25 mouse cellular contexts compared by ENCODE assay signal in the genomic region with DNA sequence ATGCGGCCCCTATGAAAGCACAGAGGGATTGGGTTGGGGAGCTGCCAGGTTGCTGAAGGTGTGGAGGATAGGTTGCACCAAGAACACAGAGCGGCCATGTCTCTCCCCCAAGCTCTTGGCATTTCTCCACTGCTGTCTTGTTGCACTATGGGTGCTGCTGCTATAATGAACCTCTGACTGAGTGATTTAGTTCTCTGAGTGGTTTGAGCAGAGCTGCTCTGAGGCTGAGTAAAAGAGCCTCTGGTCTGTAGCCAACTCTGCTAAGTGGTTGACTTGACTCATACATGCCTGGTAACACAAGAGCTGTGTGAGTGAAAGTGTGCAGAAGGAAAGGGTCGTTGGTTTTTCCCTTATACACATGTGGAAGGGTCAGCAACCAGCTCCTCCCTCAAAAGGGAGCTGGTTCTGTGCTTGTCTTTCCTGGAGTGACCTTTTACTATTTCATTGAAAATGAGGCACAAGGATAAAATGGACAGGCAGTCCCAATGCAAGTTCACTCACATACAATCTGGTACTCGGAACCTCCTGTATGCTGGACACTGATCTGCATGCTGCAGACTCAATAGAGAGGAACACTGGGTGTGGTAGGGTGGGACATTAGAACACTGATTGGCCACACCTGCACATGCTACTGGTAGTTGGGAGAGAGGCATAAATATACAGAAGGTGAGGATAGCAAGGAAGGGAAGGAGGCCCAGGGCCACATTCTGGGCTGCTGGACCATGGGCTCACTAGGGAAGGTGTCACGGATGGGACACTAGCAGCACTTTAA. TPM values are rescaled to one million over a fixed set of nuclear protein-coding genes. Genes with fewer than 3 reads are reported as not detected.
DNase-seq lines count a peak whose midpoint lies in the region; ATAC-seq and TF ChIP-seq lines count a peak whose summit lies in the region.
"Not testable (repeated sequence)": the region's sequence is repeated elsewhere in the genome, so short reads cannot be mapped to it uniquely, and the experiment has no call there.
"Had no signal": no experiment of that assay in that cellular context is flagged by ENCODE, and none has a peak within 500 bp of the region (broad histone marks: within the 10 kb centered on the region; RNA-seq: fewer than 3 reads in every experiment).

No protein-coding gene starts in this region.

- H3K27me3 ChIP-seq in Patski; heart, postnatal 0 days (ENCODE audit: control insufficient read depth, insufficient read depth, low read length); liver, embryonic 15.5 days; lung, embryonic 16.5 days (ENCODE audit: control insufficient read depth, insufficient read depth, low read depth, low read length): not testable (repeated sequence)

- not testable (repeated sequence) for TF ChIP-seq EP300 in heart, postnatal 0 days (IDR thresholded peaks at IDR 0.05; ENCODE audit: low read depth)

- peak; percentile 55 for DNase-seq in 3134 (ENCODE audit: extremely low read depth, insufficient read length, low spot score)
- DNase-seq in Patski (ENCODE audit: low read depth, low spot score): not testable (repeated sequence)
- DNase-seq in heart, postnatal 0 days (ENCODE audit: low spot score): peak; percentile 19

- not testable (repeated sequence) for H3K4me3 ChIP-seq in bone marrow macrophage, adult 2 months (ENCODE audit: insufficient read depth, low read length); heart, postnatal 0 days (ENCODE audit: low read depth, low read length); lung, embryonic 16.5 days (ENCODE audit: low read length)
- H3K4me3 ChIP-seq in liver, embryonic 15.5 days (replicated peaks): 0 out of 2 replicates have a peak overlapping the region, but pooled peaks have one; percentile 4

- not testable (repeated sequence) for H3K4me2 ChIP-seq in heart, postnatal 0 days (ENCODE audit: low read depth, low read length); lung, embryonic 16.5 days (ENCODE audit: low read depth, low read length)
- H3K4me2 ChIP-seq in liver, embryonic 15.5 days: peak overlapping the region; percentile 45

- H3K27ac ChIP-seq in bone marrow macrophage, adult 2 months (ENCODE audit: insufficient read depth, low read depth, low read length): peak overlapping the region; percentile 22
- not testable (repeated sequence) for H3K27ac ChIP-seq in heart, postnatal 0 days (ENCODE audit: low read depth); liver, embryonic 15.5 days (replicated peaks); lung, embryonic 16.5 days (ENCODE audit: low read length)

- TF ChIP-seq CTCF in Patski (IDR thresholded peaks at IDR 0.05); bone marrow macrophage, adult 2 months (IDR thresholded peaks at IDR 0.05; ENCODE audit: low read depth, low read length); heart, postnatal 0 days (IDR thresholded peaks at IDR 0.05; ENCODE audit: low read depth): not testable (repeated sequence)

- H3K9ac ChIP-seq in heart, postnatal 0 days (replicated peaks; ENCODE audit: low read depth, low read length); liver, embryonic 15.5 days; lung, embryonic 16.5 days (ENCODE audit: low read length): not testable (repeated sequence)

- not testable (repeated sequence) for TF ChIP-seq POLR2A in bone marrow macrophage, adult 2 months (IDR thresholded peaks at IDR 0.05; ENCODE audit: borderline replicate concordance, low read depth, low read length)

- not testable (repeated sequence) for H3K9me3 ChIP-seq in heart, postnatal 0 days (replicated peaks; ENCODE audit: control insufficient read depth, low read length); liver, embryonic 15.5 days (replicated peaks); lung, embryonic 16.5 days (ENCODE audit: control insufficient read depth, low read length)

- WGBS in heart, postnatal 0 days: 57% methylated on average over 4 of the region's 5 CpGs
- 50% methylated on average over 5 of the region's 5 CpGs for WGBS in liver, embryonic 15.5 days (ENCODE audit: insufficient replicate concordance)
- WGBS in lung, embryonic 16.5 days: 63% methylated on average over 4 of the region's 5 CpGs

- H3K36me3 ChIP-seq in heart, postnatal 0 days (replicated peaks; ENCODE audit: control insufficient read depth, insufficient read depth, low read length); liver, embryonic 15.5 days (replicated peaks); lung, embryonic 16.5 days (ENCODE audit: control insufficient read depth, insufficient read depth, low read length): not testable (repeated sequence)

- CTCF ChIA-PET in Patski (lab: Charles Lee): not testable (repeated sequence)

- H3K4me1 ChIP-seq in bone marrow macrophage, adult 2 months (ENCODE audit: control insufficient read depth, insufficient read depth, low read length): peaks cover 58% of the 10 kb centered on the region
- H3K4me1 ChIP-seq in heart, postnatal 0 days (ENCODE audit: control insufficient read depth, insufficient read depth); liver, embryonic 15.5 days (replicated peaks); lung, embryonic 16.5 days (replicated peaks; ENCODE audit: control insufficient read depth, insufficient read depth, low read length): not testable (repeated sequence)

- in situ Hi-C loops in Patski (cut with MboI; ENCODE audit: low pct_unique_long_range_greater_than_20kb): not testable (repeated sequence)

- POLR2A ChIA-PET in Patski (lab: Charles Lee): not testable (repeated sequence)

- ATAC-seq in Patski: peak; percentile 65
- peak; percentile 41; the same call in 1 of the 2 replicates for ATAC-seq in heart, postnatal 0 days (ENCODE audit: insufficient read depth, low read depth)
- not testable (repeated sequence) for ATAC-seq in liver, embryonic 15.5 days (ENCODE audit: insufficient read depth)
- ATAC-seq in lung, embryonic 16.5 days (ENCODE audit: low read depth): peak; percentile 68
- ATAC-seq in megakaryocyte-erythroid progenitor cell, adult 5-6 weeks (replicated peaks; ENCODE audit: low FRiP score, low TSS enrichment, poor library complexity, severe bottlenecking): peak; percentile 35; the same call in 1 of the 2 replicates

RNA-seq across cellular contexts. Expression of gene Ugt1a6b, which starts 0.8 kb away (rescaled TPM):
- 4.2 TPM for polyA plus RNA-seq in Patski (2021)
- 23.8 and 25.2 TPM in 2 replicates for polyA plus RNA-seq in bone marrow macrophage, adult 2 months (2012; ENCODE audit: insufficient read depth, insufficient read length, missing spikeins)
- total RNA-seq in heart, postnatal 0 days (2014; rRNA removed; ENCODE audit: low replicate concordance): 0.19 and 0.27 TPM in 2 replicates
- 0.14 TPM in 1 of 2 replicates, not detected in the other for polyA plus RNA-seq in heart, postnatal 0 days (2015; fragmentation: Nextera tagmentation; extraction: Ambion mirVana)
- polyA plus RNA-seq in liver, embryonic 15.5 days (2015; fragmentation: Nextera tagmentation; extraction: Ambion mirVana): 10.9 and 13.6 TPM in 2 replicates
- 0.43 and 0.94 TPM in 2 replicates for polyA plus RNA-seq in lung, embryonic 16.5 days (2015; fragmentation: Nextera tagmentation; extraction: Ambion mirVana)
- 0.83 and 0.99 TPM in 2 replicates for total RNA-seq in megakaryocyte-erythroid progenitor cell, adult 5-6 weeks (2014; fragmentation: Nextera tagmentation)
- total RNA-seq in megakaryocyte-erythroid progenitor cell, adult 5-6 weeks (2017): not detected in 2 replicates
- polyA plus RNA-seq: embryonic facial prominence, embryonic 11.5 days; heart, embryonic 11.5 days; heart, embryonic 15.5 days; hindbrain, embryonic 10.5 days had no signal

RNA-seq across cellular contexts. Expression of gene Ugt1a7c, which starts 9.0 kb away (rescaled TPM):
- polyA plus RNA-seq in Patski (2021): 46.3 TPM
- 130 and 184 TPM in 2 replicates for polyA plus RNA-seq in bone marrow macrophage, adult 2 months (2012; ENCODE audit: insufficient read depth, insufficient read length, missing spikeins)
- total RNA-seq in heart, postnatal 0 days (2014; rRNA removed; ENCODE audit: low replicate concordance): 0.73 and 0.99 TPM in 2 replicates
- polyA plus RNA-seq in heart, postnatal 0 days (2015; fragmentation: Nextera tagmentation; extraction: Ambion mirVana): 1.8 and 1.9 TPM in 2 replicates
- polyA plus RNA-seq in liver, embryonic 15.5 days (2015; fragmentation: Nextera tagmentation; extraction: Ambion mirVana): 2.8 and 3.1 TPM in 2 replicates
- polyA plus RNA-seq in lung, embryonic 16.5 days (2015; fragmentation: Nextera tagmentation; extraction: Ambion mirVana): 2.3 TPM in 2 replicates
- 0.11 TPM in 1 of 2 replicates, not detected in the other for total RNA-seq in megakaryocyte-erythroid progenitor cell, adult 5-6 weeks (2014; fragmentation: Nextera tagmentation)
- total RNA-seq in megakaryocyte-erythroid progenitor cell, adult 5-6 weeks (2017): 0.61 and 2.3 TPM in 2 replicates

RNA-seq across cellular contexts. Expression of gene Ugt1a8, which starts 16.3 kb away (rescaled TPM):
- not detected for polyA plus RNA-seq in Patski (2021)
- 8.3 TPM in 1 of 2 replicates, not detected in the other for polyA plus RNA-seq in bone marrow macrophage, adult 2 months (2012; ENCODE audit: insufficient read depth, insufficient read length, missing spikeins)
- total RNA-seq in heart, postnatal 0 days (2014; rRNA removed; ENCODE audit: low replicate concordance): not detected in 2 replicates
- polyA plus RNA-seq in heart, postnatal 0 days (2015; fragmentation: Nextera tagmentation; extraction: Ambion mirVana): not detected in 2 replicates
- polyA plus RNA-seq in liver, embryonic 15.5 days (2015; fragmentation: Nextera tagmentation; extraction: Ambion mirVana): not detected in 2 replicates
- not detected in 2 replicates for polyA plus RNA-seq in lung, embryonic 16.5 days (2015; fragmentation: Nextera tagmentation; extraction: Ambion mirVana)
- total RNA-seq in megakaryocyte-erythroid progenitor cell, adult 5-6 weeks (2014; fragmentation: Nextera tagmentation): not detected in 2 replicates
- not detected in 2 replicates for total RNA-seq in megakaryocyte-erythroid progenitor cell, adult 5-6 weeks (2017)
- total RNA-seq: adrenal gland, adult 18-20 months; adrenal gland, postnatal 36 days; common myeloid progenitor, adult 5-6 weeks; ES-E14; gastrocnemius, postnatal 10 days; gastrocnemius, postnatal 4 days; heart, adult 2 months; heart, postnatal 25 days had no signal
- polyA plus RNA-seq: brain, embryonic 14.5 days; embryonic facial prominence, embryonic 11.5 days; embryonic facial prominence, embryonic 15.5 days; forebrain, embryonic 12.5 days; forebrain, embryonic 16.5 days; heart, adult 2 months; heart, embryonic 11.5 days; heart, embryonic 15.5 days; hindbrain, embryonic 10.5 days; hindbrain, embryonic 14.5 days had no signal

RNA-seq across cellular contexts. Expression of gene Ugt1a6a, which starts 30.7 kb away (rescaled TPM):
- polyA plus RNA-seq in Patski (2021): 21.3 TPM
- polyA plus RNA-seq in bone marrow macrophage, adult 2 months (2012; ENCODE audit: insufficient read depth, insufficient read length, missing spikeins): 34.0 and 62.4 TPM in 2 replicates
- total RNA-seq in heart, postnatal 0 days (2014; rRNA removed; ENCODE audit: low replicate concordance): 1.9 and 2.2 TPM in 2 replicates
- polyA plus RNA-seq in heart, postnatal 0 days (2015; fragmentation: Nextera tagmentation; extraction: Ambion mirVana): 0.66 and 1.0 TPM in 2 replicates
- polyA plus RNA-seq in liver, embryonic 15.5 days (2015; fragmentation: Nextera tagmentation; extraction: Ambion mirVana): 15.4 and 19.2 TPM in 2 replicates
- polyA plus RNA-seq in lung, embryonic 16.5 days (2015; fragmentation: Nextera tagmentation; extraction: Ambion mirVana): 3.7 and 3.9 TPM in 2 replicates
- total RNA-seq in megakaryocyte-erythroid progenitor cell, adult 5-6 weeks (2014; fragmentation: Nextera tagmentation): not detected in 2 replicates
- not detected in 2 replicates for total RNA-seq in megakaryocyte-erythroid progenitor cell, adult 5-6 weeks (2017)
- total RNA-seq: ES-E14 had no signal
- polyA plus RNA-seq: heart, embryonic 11.5 days had no signal

RNA-seq across cellular contexts. Expression of gene Ugt1a9, which starts 33.3 kb away (rescaled TPM):
- polyA plus RNA-seq in Patski (2021): 0.32 TPM
- polyA plus RNA-seq in bone marrow macrophage, adult 2 months (2012; ENCODE audit: insufficient read depth, insufficient read length, missing spikeins): 5.6 TPM in 1 of 2 replicates, not detected in the other
- total RNA-seq in heart, postnatal 0 days (2014; rRNA removed; ENCODE audit: low replicate concordance): not detected in 2 replicates
- not detected in 2 replicates for polyA plus RNA-seq in heart, postnatal 0 days (2015; fragmentation: Nextera tagmentation; extraction: Ambion mirVana)
- polyA plus RNA-seq in liver, embryonic 15.5 days (2015; fragmentation: Nextera tagmentation; extraction: Ambion mirVana): 0.36 and 0.59 TPM in 2 replicates
- polyA plus RNA-seq in lung, embryonic 16.5 days (2015; fragmentation: Nextera tagmentation; extraction: Ambion mirVana): not detected in 2 replicates
- not detected in 2 replicates for total RNA-seq in megakaryocyte-erythroid progenitor cell, adult 5-6 weeks (2014; fragmentation: Nextera tagmentation)
- 2.4 TPM in 1 of 2 replicates, not detected in the other for total RNA-seq in megakaryocyte-erythroid progenitor cell, adult 5-6 weeks (2017)
- total RNA-seq: adrenal gland, adult 18-20 months; common myeloid progenitor, adult 5-6 weeks; ES-E14; gastrocnemius, postnatal 10 days; gastrocnemius, postnatal 4 days; heart, adult 2 months; heart, postnatal 25 days had no signal
- polyA plus RNA-seq: brain, embryonic 14.5 days; embryonic facial prominence, embryonic 11.5 days; embryonic facial prominence, embryonic 15.5 days; forebrain, embryonic 12.5 days; forebrain, embryonic 16.5 days; frontal cortex, adult 2 months; heart, adult 2 months; heart, embryonic 11.5 days; heart, embryonic 15.5 days; hindbrain, embryonic 10.5 days; hindbrain, embryonic 14.5 days had no signal

Comparison
In these comparisons a context has a peak if more than half of its experiments do, and no peak if none do; other contexts are left out.
1. RNA of gene Ugt1a7c, which starts 9.0 kb away (polyA plus RNA-seq): 130 to 184 TPM in bone marrow macrophage, adult 2 months and 46.3 TPM in Patski (single experiment); 2.8 to 3.1 TPM in liver, embryonic 15.5 days, 2.3 TPM in lung, embryonic 16.5 days and 1.8 to 1.9 TPM in heart, postnatal 0 days; every median in the first group is over 10 times any median in the second.